Mouse (Mus musculus) embryonic facial prominence, embryonic 11.5 days (tissue): ENCODE results near the gene Tcf7l1. TPM values are rescaled to one million over a fixed set of nuclear protein-coding genes. Genes with fewer than 3 reads are reported as not detected.

Source experiments
- ATAC-seq: fragments of 200-750 bp; cut with Nextera tagmentation; replicated peaks from 2 replicates; pipeline ENCODE4 v1.8.0; 2017; ENCODE audit warnings: low read depth; ENCODE audit not compliant: insufficient number of reproducible peaks, low FRiP score, low TSS enrichment
- DNase-seq: peaks from one replicate; pipeline ENCODE4 v3.0.0-alpha.2; 2015; ENCODE audit warnings: low spot score
- H3K27ac ChIP-seq: fragments of 300-500 bp; sonication (generic); replicated peaks from 2 replicates; pipeline ENCODE4 v1.5.1; 2014; ENCODE audit warnings: mild to moderate bottlenecking, low read depth, low read length, control low read depth
- H3K27me3 ChIP-seq: fragments of 300-500 bp; sonication (generic); 2 replicates; pipeline ENCODE4 v1.6.1; 2014; ENCODE audit warnings: mild to moderate bottlenecking, low read length, moderate library complexity, mixed read lengths; ENCODE audit not compliant: control insufficient read depth, insufficient read depth
- H3K36me3 ChIP-seq: fragments of 300-500 bp; sonication (generic); replicated peaks from 2 replicates; pipeline ENCODE4 v1.6.1; 2014; ENCODE audit warnings: low read depth, mild to moderate bottlenecking, low read length, moderate library complexity, mixed read lengths; ENCODE audit not compliant: control insufficient read depth, insufficient read depth
- H3K4me1 ChIP-seq: fragments of 300-500 bp; sonication (generic); 2 replicates; pipeline ENCODE4 v1.6.1; 2014; ENCODE audit warnings: low read length, mixed read lengths; ENCODE audit not compliant: control insufficient read depth, insufficient read depth
- H3K4me2 ChIP-seq: fragments of 300-500 bp; sonication (generic); 2 replicates; pipeline ENCODE4 v1.6.1; 2014; ENCODE audit warnings: low read depth, mild to moderate bottlenecking, control low read depth, low read length, moderate library complexity
- H3K4me3 ChIP-seq: fragments of 300-500 bp; sonication (generic); 2 replicates; pipeline ENCODE4 v1.5.1; 2014; ENCODE audit warnings: low read depth, low read length, control low read depth
- H3K9ac ChIP-seq: fragments of 300-500 bp; sonication (generic); replicated peaks from 2 replicates; pipeline ENCODE4 v1.6.1; 2014; ENCODE audit warnings: mild to moderate bottlenecking, control low read depth, low read length
- H3K9me3 ChIP-seq: fragments of 300-500 bp; sonication (generic); replicated peaks from 2 replicates; pipeline ENCODE4 v1.6.1; 2016; ENCODE audit warnings: mild to moderate bottlenecking, low read length, inconsistent platforms, mixed read lengths; ENCODE audit not compliant: control insufficient read depth
- WGBS: fragments of 180-500 bp; shearing (Covaris S2); extraction: QIAGEN DNeasy Blood & Tissue Kit; methylation state at CpG from one replicate; pipeline ENCODE4 v1.1.7; 2014; 5-methylcytosine and 5-hydroxymethylcytosine counted together
- polyA plus RNA-seq: library from polyadenylated mRNA; unstranded; fragments of >200 nt; fragmentation: Nextera tagmentation; extraction: Ambion mirVana; gene quantifications from 2 replicates; pipeline ENCODE4 v1.2.1, GENCODE M21; 2014

Gene Tcf7l1
- polyA plus RNA-seq, 1 experiment from 2014 or later, result 23.6 TPM

GRCm38 (mm10) chr6:72650338-72650851 lies 138.7 kb downstream of the Tcf7l1 start:
- Histone ChIP-seq H3K9me3 (no peaks in the 10 kb centered on the region), H3K4me3 (no peak overlapping the region), H3K36me3 (no peaks in the 10 kb centered on the region), H3K27me3 (no peaks in the 10 kb centered on the region), H3K4me1 (peaks cover 3% of the 10 kb centered on the region), H3K4me2 (no peak overlapping the region), H3K9ac (no peak overlapping the region), H3K27ac (no peak overlapping the region)
- ATAC-seq (no peak), DNase-seq (no peak)
- WGBS, result 74% methylated on average over 10 of the region's 10 CpGs

DNA sequence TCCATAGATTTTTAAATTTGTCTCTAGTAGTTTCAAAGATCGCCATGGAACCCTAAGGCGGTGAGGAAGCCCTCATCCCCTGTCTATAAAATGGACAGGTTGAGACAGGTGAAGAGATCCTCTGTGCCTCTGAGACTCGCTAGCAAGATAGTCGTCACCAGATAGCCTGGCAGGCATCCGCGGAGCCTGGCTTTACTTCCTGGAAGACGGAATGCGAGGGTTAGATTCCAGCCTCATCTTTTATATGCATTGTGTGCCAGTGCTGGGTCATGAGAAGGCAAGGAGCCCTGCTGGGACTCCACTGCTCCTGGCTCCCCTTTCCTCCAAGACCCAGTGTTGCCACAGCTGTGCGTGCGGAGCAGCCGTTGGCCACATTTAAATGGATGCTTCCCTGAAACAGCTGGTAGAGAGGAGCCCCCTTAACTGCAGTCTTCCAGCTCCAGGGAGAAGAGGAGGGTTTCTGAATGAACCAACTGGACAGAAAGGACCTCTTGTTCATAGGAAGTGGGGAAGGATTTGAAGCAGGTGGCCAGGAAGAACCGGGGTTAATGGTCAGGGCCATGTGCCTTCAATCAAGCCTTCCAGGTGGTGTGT lies 141.0 kb downstream of the Tcf7l1 start:
- no peak overlapping the region; the same call in 1 of the 2 replicates for H3K27ac ChIP-seq
- no peak overlapping the region for H3K9ac ChIP-seq
- DNase-seq (peak; percentile 51), ATAC-seq (no peak)
- H3K9me3 ChIP-seq, result no peaks in the 10 kb centered on the region
- H3K4me3 ChIP-seq, result no peak overlapping the region
- WGBS, result 40% methylated on average over 12 of the region's 12 CpGs
- H3K36me3 ChIP-seq, result no peaks in the 10 kb centered on the region
- no peaks in the 10 kb centered on the region for H3K27me3 ChIP-seq
- H3K4me1 ChIP-seq, result peaks cover 3% of the 10 kb centered on the region
- H3K4me2 ChIP-seq, result no peak overlapping the region

DNA sequence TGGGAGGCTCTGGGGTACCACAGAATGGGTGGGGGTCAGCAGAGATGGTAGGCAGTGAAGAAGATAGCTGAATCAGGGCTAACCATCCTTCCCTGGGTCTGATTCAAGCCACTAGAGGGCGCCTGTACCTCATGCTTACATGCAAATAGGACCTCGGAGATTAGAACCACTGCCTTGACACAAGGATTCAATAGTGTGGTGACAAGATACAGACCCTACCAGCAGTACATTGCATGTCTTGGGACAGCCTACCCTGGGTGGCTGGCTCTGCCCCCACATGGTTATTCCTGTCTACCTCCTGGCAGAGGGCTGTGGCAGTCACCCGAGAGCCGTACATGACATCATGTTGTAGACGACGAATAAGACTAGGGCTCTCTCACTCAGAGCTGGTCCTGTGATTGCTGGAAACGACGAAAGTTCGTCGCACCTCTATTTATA lies 141.7 kb downstream of the Tcf7l1 start:
- no peaks in the 10 kb centered on the region for H3K36me3 ChIP-seq
- no peaks in the 10 kb centered on the region for H3K27me3 ChIP-seq
- ATAC-seq (peak; percentile 27), DNase-seq (peak; percentile 85)
- 56% methylated on average over 10 of the region's 10 CpGs for WGBS
- H3K9ac ChIP-seq, result no peak overlapping the region
- peaks cover 3% of the 10 kb centered on the region for H3K4me1 ChIP-seq
- no peak overlapping the region; the same call in 1 of the 2 replicates for H3K27ac ChIP-seq
- H3K9me3 ChIP-seq, result no peaks in the 10 kb centered on the region
- no peak overlapping the region for H3K4me2 ChIP-seq
- H3K4me3 ChIP-seq, result no peak overlapping the region

DNA sequence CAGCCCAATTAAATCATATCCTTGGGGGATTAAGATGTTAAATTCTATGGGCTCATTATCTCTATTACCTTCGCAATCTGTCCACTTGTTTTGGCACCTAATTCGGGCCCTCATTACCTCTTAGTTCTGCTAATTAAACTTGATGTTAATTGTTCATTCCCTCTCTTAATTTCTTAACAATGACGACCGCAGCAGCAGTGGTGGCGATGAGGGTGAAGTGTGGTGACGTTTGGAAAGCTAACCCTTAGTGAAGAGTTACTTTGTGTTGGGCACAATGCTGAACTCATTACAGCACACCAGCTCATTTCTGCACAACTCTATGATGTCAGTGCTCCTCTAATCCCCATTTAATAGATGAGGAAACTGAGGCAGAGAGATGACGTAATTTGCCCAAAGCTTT lies 143.7 kb downstream of the Tcf7l1 start:
- Histone ChIP-seq H3K9ac (no peak overlapping the region), H3K9me3 (no peaks in the 10 kb centered on the region), H3K27me3 (no peaks in the 10 kb centered on the region), H3K36me3 (no peaks in the 10 kb centered on the region), H3K4me3 (no peak overlapping the region), H3K4me2 (no peak overlapping the region), H3K27ac (no peak overlapping the region), H3K4me1 (peaks cover 3% of the 10 kb centered on the region)
- WGBS, result 72% methylated on average over 7 of the region's 7 CpGs
- DNase-seq (no peak), ATAC-seq (no peak)

- no peaks in the 10 kb centered on the region for H3K9me3 ChIP-seq
- no peak overlapping the region for H3K4me2 ChIP-seq
- ATAC-seq (no peak), DNase-seq (no peak)
- H3K4me3 ChIP-seq, result no peak overlapping the region
- H3K4me1 ChIP-seq, result peaks cover 3% of the 10 kb centered on the region
- H3K27ac ChIP-seq, result no peak overlapping the region
- H3K9ac ChIP-seq, result no peak overlapping the region
- H3K36me3 ChIP-seq, result no peaks in the 10 kb centered on the region
- 83% methylated on average over 4 of the region's 4 CpGs for WGBS
- no peaks in the 10 kb centered on the region for H3K27me3 ChIP-seq
Observed at GRCm38 (mm10) chr6:72644576-72644975, 144.5 kb downstream of the Tcf7l1 start.

DNA sequence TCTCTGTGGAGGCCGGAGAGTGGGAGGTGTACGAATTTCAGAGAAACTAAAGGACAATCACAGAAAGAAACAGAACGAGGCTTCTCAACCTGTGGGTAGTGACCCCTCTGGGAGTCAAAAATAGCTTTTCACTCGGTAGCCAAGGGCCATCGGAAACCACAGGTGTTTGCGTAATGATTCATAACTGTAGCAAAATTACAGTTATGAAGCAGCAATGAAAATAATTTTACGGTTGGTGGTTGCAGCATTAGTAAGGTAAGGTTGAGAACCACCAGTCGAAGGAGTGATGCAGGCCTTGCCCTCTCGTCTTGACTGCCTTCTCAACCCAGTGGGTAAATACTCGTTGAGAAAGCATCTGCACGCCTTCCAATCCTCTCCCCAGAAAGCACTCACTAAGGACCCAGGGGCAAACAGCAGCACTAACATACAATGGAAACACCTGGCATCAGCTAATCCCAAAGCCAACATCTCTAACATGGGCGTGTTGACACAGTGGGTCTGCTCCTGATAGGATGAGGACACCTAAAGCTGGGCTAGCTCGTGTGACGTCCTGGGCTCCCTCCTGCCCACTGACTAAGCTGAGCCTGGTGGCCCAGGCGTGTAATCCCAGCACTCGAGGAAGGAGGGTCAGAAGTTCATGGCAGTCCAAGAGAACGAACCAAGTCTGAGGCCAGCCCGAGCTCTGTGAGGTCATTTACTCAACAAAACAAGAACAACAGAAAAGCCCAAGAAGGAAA lies 147.7 kb downstream of the Tcf7l1 start:
- Histone ChIP-seq H3K27me3 (no peaks in the 10 kb centered on the region), H3K4me2 (no peak overlapping the region), H3K4me1 (no peaks in the 10 kb centered on the region), H3K9ac (no peak overlapping the region), H3K9me3 (no peaks in the 10 kb centered on the region), H3K4me3 (no peak overlapping the region), H3K27ac (no peak overlapping the region), H3K36me3 (no peaks in the 10 kb centered on the region)
- ATAC-seq, result no peak
- no peak for DNase-seq
- WGBS, result 77% methylated on average over 18 of the region's 18 CpGs

- Histone ChIP-seq H3K27me3 (no peaks in the 10 kb centered on the region), H3K27ac (no peak overlapping the region), H3K4me3 (no peak overlapping the region), H3K4me1 (no peaks in the 10 kb centered on the region), H3K36me3 (peaks cover under 1% of the 10 kb centered on the region; the same call in 1 of the 2 replicates), H3K9me3 (no peaks in the 10 kb centered on the region), H3K9ac (no peak overlapping the region), H3K4me2 (no peak overlapping the region)
- ATAC-seq (no peak), DNase-seq (no peak)
- 79% methylated on average over 3 of the region's 3 CpGs for WGBS
Observed at GRCm38 (mm10) chr6:72636940-72637339, 152.1 kb downstream of the Tcf7l1 start.
